Mouse (Mus musculus) brown adipose tissue, adult 24 weeks (tissue): ENCODE results near the gene Slc38a1. TPM values are rescaled to one million over a fixed set of nuclear protein-coding genes. Genes with fewer than 3 reads are reported as not detected.

Experiments used
- H3K27ac ChIP-seq: fragments of 200-500 bp; replicated peaks from 2 replicates; pipeline ENCODE4 v1.5.1; 2012; ENCODE audit warnings: low read depth, mild to moderate bottlenecking, low read length
- H3K4me1 ChIP-seq: fragments of 200-500 bp; 2 replicates; pipeline ENCODE4 v1.6.1; 2012; ENCODE audit warnings: low read length, mixed read lengths; ENCODE audit not compliant: control insufficient read depth, insufficient read depth, insufficient read length
- H3K4me3 ChIP-seq: fragments of 200-500 bp; 2 replicates; pipeline ENCODE4 v1.5.1; 2012; ENCODE audit warnings: low read depth, mild to moderate bottlenecking, low read length, moderate library complexity; ENCODE audit not compliant: insufficient read depth
- polyA plus RNA-seq: library from polyadenylated mRNA; stranded (reverse); fragments of >200 nt; gene quantifications from 2 replicates; pipeline ENCODE4 v1.2.4, GENCODE M21; 2012; ENCODE audit not compliant: missing spikeins, insufficient read depth, insufficient read length

Gene Slc38a1
- polyA plus RNA-seq, 1 experiment: 0.28 TPM

GRCm38 (mm10) chr15:96527686-96528085 is 115.0 kb downstream of the Slc38a1 start:
- Histone ChIP-seq H3K27ac (no peak overlapping the region), H3K4me1 (no peaks in the 10 kb centered on the region), H3K4me3 (no peak overlapping the region)

GRCm38 (mm10) chr15:96524239-96524738 is 118.4 kb downstream of the Slc38a1 start:
- Histone ChIP-seq H3K4me1 (no peaks in the 10 kb centered on the region), H3K4me3 (no peak overlapping the region), H3K27ac (no peak overlapping the region)

Other genes with a start within 250 kb of the Slc38a1 start
- gene Scaf11, start 182.1 kb downstream of the Slc38a1 start, polyA plus RNA-seq: 28.7 and 29.0 TPM in 2 replicates
- 25.0 and 41.1 TPM in 2 replicates for gene Slc38a2, start 56.8 kb upstream of the Slc38a1 start, polyA plus RNA-seq